Mouse (Mus musculus) mouse trophoblast stem cell (cell line): Measurements from ENCODE around the gene Ldb1.

Experiments used
- in situ Hi-C, 2 experiments: fragments of 300-500 bp; cut with MseI, MboI; formaldehyde crosslinking; loops; 2 replicates in 1 of 2; 3 replicates in 1 of 2; pipeline ENCODE4 v1.15.1; 2025

Ldb1 gene

GRCm38 (mm10) chr19:46044993-46045695, at the start of gene Ldb1:
Gene Ldb1 (minus strand): TSS chr19:46045214.
- in situ Hi-C loops: no loop called here

- in situ Hi-C loops: no loop called here
Observed at GRCm38 (mm10) chr19:46094144-46094543, 49.1 kb upstream of the Ldb1 start.

- in situ Hi-C loops: no loop called here
Observed at GRCm38 (mm10) chr19:46091641-46092040, 46.6 kb upstream of the Ldb1 start.

GRCm38 (mm10) chr19:46087871-46088270, 42.9 kb upstream of the Ldb1 start:
- in situ Hi-C loops: no loop called here

GRCm38 (mm10) chr19:46086337-46086736, 41.3 kb upstream of the Ldb1 start:
- in situ Hi-C loops: no loop called here

GRCm38 (mm10) chr19:46085185-46085584, 40.2 kb upstream of the Ldb1 start:
- in situ Hi-C loops: no loop called here

GRCm38 (mm10) chr19:46078535-46078934, 33.5 kb upstream of the Ldb1 start:
- in situ Hi-C loops: no loop called here

GRCm38 (mm10) chr19:46075616-46076607, 30.9 kb upstream of the Ldb1 start, which contains the start of gene Nolc1:
Gene Nolc1 (plus strand): TSS chr19:46075863.
- in situ Hi-C loops: no loop called here

GRCm38 (mm10) chr19:46074266-46074665, 29.3 kb upstream of the Ldb1 start:
- in situ Hi-C loops: no loop called here

GRCm38 (mm10) chr19:46073285-46073684, 28.3 kb upstream of the Ldb1 start:
- in situ Hi-C loops: no loop called here

GRCm38 (mm10) chr19:46068054-46068453, 23.0 kb upstream of the Ldb1 start:
- in situ Hi-C loops: no loop called here

GRCm38 (mm10) chr19:46060845-46061244, 15.8 kb upstream of the Ldb1 start:
- in situ Hi-C loops: no loop called here

GRCm38 (mm10) chr19:46058466-46058865, 13.5 kb upstream of the Ldb1 start:
- in situ Hi-C loops: no loop called here

- in situ Hi-C loops: no loop called here
Observed at GRCm38 (mm10) chr19:46056947-46057607, 12.1 kb upstream of the Ldb1 start.

GRCm38 (mm10) chr19:46056388-46056946, 11.5 kb upstream of the Ldb1 start:
- in situ Hi-C loops: no loop called here

GRCm38 (mm10) chr19:46055752-46056387, 10.9 kb upstream of the Ldb1 start:
- in situ Hi-C loops: no loop called here

- in situ Hi-C loops: no loop called here
Observed at GRCm38 (mm10) chr19:46050462-46050861, 5.4 kb upstream of the Ldb1 start.

- in situ Hi-C loops: no loop called here
Observed at GRCm38 (mm10) chr19:46049129-46049528, 4.1 kb upstream of the Ldb1 start.

GRCm38 (mm10) chr19:46047426-46047825, 2.4 kb upstream of the Ldb1 start:
- in situ Hi-C loops: no loop called here

- in situ Hi-C loops: no loop called here
Observed at GRCm38 (mm10) chr19:46046621-46047025, 1.6 kb upstream of the Ldb1 start.

- in situ Hi-C loops: no loop called here
Observed at GRCm38 (mm10) chr19:46045696-46046311, 790 bp upstream of the Ldb1 start.
